Mouse (Mus musculus): Measurements from ENCODE around the gene Sct.

- TF ChIP-seq CTCF (IDR thresholded peaks at IDR 0.05; ENCODE audit: low read depth) (no peak), EP300 (IDR thresholded peaks at IDR 0.05; ENCODE audit: low read depth) (no peak)
Measured at GRCm38 (mm10) chr7:141304537-141304936, 25.6 kb upstream of the Sct start.
